Mouse (Mus musculus) kidney, adult 10 weeks (tissue): ENCODE measurements around the gene E130218I03Rik. TPM values are rescaled to one million over a fixed set of nuclear protein-coding genes. Genes with fewer than 3 reads are reported as not detected.

Experiments
- polyA plus RNA-seq: library from polyadenylated mRNA; stranded (reverse); fragments of 350-450 nt; fragmentation: Illumina TruSeq; extraction: RNeasy Lipid Tissue Mini Kit (QIAGEN cat#74804); gene quantifications from one replicate; pipeline ENCODE4 v1.2.3, GENCODE M21; 2014; ENCODE audit warnings: low read depth, low replicate concordance

E130218I03Rik gene
- polyA plus RNA-seq, result not detected

DNA sequence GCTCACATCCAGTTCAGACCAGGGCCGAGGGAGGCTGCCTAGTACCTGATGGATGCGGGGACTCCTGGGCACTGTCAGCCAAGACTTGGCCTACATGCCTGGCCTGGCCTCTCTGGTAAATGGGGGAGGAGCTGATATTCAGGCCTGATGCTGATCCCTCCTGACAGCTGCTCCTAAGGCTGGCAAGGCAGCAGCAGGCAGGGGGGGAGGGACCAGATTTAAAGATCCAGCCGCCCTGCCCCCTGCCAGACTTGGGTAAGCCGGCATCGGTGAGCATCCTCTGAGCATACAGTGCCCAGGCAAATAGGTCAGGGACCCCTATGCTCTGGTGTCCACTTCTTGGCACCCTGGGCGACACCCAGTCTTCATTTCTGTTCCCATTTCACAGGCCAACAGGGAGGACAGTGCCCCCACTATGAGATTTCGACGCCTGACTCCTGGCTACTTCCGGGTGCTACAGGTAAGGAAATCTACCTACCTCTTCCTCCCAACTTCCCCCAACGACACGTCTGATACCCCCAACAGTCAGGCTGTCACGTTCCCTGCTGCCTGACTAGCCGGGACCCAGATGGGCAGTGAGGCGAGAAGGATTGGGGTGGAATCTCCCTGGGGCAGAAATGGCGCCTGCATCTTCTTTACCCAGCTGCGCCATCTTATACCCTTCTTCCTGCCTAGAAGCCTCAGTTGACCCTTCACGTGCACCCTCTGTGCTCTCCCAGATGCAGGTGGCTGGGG is at the start of gene E130218I03Rik:
Gene E130218I03Rik, plus strand, starts transcription at position 147 of the 735 bp plus-strand sequence.

DNA sequence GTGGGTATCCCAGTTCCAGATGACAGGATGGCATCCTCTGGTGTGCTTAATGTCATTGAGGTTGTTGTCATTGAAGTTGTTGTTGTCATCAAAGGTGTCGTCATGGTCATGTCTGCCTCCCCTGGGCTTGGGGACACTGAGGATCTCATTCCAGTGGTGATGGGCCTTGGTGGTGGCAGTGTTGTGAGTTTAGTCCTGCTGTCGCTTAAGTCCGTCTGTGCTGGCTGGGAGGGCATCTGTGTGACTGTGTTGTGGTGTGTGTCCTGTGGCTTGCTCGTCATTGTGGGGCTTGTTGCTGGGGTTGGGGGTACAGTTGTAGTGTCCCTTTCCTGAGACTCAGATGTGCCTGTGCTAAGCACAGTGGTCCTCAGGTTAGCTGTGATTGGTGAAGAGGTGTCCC is 40.6 kb upstream of the E130218I03Rik start, which contains the start of gene Gm7534:
Gene Gm7534, minus strand, starts transcription at position 101 of the 400 bp plus-strand sequence.

DNA sequence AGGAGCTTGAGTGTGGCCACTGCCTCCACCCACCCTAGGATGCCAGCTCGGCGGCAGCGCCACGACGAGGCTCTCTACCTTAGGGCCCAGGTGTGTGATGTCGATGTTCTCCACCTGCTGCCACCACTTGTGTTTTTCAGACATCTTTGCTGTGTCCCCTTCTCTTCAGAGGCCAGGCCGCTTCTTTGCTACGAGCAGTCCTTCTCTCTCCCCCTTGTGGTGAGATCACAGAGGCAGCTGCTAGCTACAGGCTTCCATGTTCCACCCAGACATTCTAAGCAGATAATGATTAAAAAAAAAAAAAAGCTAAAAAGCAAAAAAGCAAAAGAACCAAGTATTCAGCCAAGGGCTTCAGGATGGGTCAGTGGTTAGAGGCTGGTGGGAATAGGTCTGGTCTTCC is 16.3 kb upstream of the E130218I03Rik start, which contains the start of gene Catsper4:
Gene Catsper4, minus strand, starts transcription at position 190 of the 400 bp plus-strand sequence.

DNA sequence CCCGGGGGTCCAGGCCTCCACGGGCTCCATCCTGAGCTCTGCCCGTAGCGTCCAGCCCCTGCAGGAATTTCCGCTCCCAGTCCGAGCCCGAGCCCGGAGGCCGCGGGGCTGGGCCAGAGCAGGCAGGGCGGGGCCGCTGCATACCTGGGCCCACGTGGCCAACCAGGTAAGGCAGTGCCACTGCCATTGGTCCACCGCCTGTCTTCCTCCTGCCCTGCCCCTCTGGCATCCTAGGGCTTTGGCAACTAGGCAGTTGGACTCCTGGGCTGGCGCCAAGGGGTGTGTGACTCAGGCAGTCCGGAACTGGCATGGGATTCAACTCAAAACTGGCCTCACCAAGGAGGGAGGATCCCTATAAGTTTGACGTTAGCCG is 5.2 kb upstream of the E130218I03Rik start, which contains the start of gene Cnksr1:
Gene Cnksr1, minus strand, starts transcription at position 121 of the 373 bp plus-strand sequence.

DNA sequence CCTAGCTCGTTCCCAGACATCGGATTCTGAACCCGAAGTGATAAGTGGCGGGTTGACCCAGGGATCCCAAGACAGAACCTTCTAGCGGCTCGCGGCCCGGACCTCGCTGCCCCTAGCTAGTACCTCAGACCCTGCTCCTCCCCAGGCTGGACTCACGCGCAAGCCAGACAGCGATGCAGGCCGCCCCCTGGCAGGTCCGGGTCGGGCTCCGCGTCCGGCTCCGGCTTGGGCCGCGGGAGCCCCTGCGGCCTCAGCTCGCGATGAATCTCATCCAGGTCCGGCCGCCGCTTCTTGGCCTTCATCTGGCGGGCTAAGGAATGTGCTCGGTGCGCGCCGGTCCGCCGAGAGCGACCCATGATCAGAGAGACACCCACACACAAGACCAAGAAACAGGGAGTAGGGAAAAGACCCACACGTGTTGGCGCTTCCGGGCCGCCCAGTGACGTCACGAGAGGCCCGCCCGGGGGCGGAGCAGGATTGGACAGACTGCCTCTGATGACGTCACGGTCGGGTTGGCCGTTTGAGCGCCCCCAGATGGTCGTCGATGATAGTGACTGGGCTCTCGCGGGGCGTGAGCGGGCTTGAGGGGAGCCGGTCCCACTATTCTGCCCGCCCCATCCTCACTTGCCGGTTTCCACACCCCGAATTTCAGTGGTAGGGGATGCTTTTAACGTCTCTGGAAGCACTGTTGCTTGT is 1.8 kb downstream of the E130218I03Rik start, which contains the start of gene Zfp593:
Gene Zfp593, minus strand, starts transcription at position 445 of the 696 bp plus-strand sequence.

DNA sequence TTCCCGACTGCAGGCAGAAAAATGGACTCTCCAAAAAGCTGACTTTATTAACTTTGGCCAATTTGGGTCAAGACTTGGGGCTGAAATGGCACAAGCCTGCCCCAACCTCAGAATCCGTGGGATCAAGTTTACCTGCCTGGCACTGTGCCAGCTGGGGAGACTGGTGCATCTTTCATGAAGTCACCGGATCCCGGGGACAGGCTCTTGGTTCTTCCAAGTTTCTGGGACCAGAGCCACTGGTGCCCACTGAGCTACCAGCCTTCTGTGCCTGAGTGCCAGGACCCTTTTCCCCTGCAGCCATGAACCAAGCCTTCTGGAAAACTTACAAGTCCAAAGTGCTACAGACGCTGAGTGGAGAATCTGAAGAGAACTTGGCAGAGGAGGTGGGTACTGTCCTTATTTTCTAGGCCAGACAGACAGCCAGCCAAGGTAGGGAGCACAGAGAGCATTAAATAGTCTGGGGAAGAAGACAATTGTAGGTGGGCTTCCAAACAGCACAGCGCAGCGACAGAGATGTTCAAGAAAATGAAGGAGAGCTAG is 3.3 kb downstream of the E130218I03Rik start, which contains the start of gene Gm30191:
Gene Gm30191, plus strand, starts transcription at position 217 of the 540 bp plus-strand sequence.

DNA sequence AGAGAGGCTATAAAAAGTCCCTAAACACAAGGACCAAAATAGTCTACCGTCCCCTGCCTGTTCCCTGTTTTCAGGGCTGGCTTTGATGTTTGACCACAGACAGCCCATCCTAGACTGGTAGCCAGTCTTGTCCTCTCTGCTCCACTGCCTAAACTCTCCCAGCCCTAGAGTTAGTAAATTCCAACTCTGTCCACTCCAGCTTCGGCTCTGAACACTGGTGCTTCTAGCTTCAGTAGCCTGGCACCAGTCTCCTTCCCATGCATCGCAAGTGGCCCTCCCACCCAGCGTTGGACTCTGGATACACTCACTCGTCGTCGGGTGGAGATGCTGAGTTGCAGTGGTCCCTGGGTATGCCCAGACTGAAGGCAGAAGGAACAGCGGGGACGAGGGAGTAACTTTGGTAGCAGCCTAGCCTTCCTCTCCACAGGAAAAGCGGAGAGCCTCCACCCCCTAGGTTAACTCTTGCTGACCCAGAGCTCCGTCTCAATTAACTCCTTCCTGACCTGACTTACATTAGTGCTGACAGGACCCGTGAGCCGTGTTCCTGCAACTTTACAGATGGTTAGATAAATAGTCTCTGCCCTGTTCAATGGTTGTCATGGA is 10.4 kb downstream of the E130218I03Rik start, which contains the start of gene Grrp1:
Gene Grrp1, minus strand, starts transcription at position 385 of the 603 bp plus-strand sequence.

DNA sequence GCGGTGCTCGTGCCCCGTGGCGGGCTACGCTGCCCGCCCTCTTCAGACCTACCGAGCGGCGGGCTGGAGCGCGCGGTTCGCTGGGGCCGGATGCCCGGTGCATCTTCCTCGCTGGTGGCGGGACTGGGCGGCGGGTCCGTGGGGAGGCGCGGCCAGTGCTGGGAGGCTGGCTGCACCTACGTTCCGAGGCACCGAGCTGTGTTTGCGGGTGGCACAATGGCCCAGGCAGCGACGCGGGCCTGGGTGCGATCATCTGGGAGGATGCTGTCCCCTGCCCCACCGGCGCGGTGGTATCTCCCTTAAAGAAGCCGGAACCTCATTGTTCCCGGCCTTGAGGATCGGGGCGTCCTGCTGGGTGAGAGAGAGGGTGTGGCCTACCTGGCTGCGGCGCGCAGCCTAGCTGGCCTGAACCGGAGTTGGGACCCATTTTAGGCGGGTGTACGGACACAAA is 44.1 kb downstream of the E130218I03Rik start, which contains the start of gene Pdik1l:
Gene Pdik1l, minus strand, starts transcription at position 321 of the 451 bp plus-strand sequence.

Other genes starting within 250 kb of the E130218I03Rik start
- gene Dhdds, start 242.7 kb upstream of the E130218I03Rik start, polyA plus RNA-seq, result 19.4 TPM
- gene Lin28a, start 224.8 kb upstream of the E130218I03Rik start, polyA plus RNA-seq, result not detected
- not detected for gene Zfp683, start 189.8 kb upstream of the E130218I03Rik start, polyA plus RNA-seq
- not detected for gene Crybg2, start 182.8 kb upstream of the E130218I03Rik start, polyA plus RNA-seq
- 15.0 TPM for gene Cd52, start 148.6 kb upstream of the E130218I03Rik start, polyA plus RNA-seq
- gene Ubxn11, start 141.1 kb upstream of the E130218I03Rik start, polyA plus RNA-seq, result 0.53 TPM
- 1.0 TPM for gene Sh3bgrl3, start 114.9 kb upstream of the E130218I03Rik start, polyA plus RNA-seq
- 9.9 TPM for gene Cep85, start 56.5 kb upstream of the E130218I03Rik start, polyA plus RNA-seq
- not detected for gene Gm7534, start 40.7 kb upstream of the E130218I03Rik start, polyA plus RNA-seq
- not detected for gene Catsper4, start 16.3 kb upstream of the E130218I03Rik start, polyA plus RNA-seq
- 0.65 TPM for gene Cnksr1, start 5.3 kb upstream of the E130218I03Rik start, polyA plus RNA-seq
- gene Zfp593, start 1.9 kb downstream of the E130218I03Rik start, polyA plus RNA-seq, result not detected
- gene Gm30191, start 3.3 kb downstream of the E130218I03Rik start, polyA plus RNA-seq, result not detected
- gene Grrp1, start 10.4 kb downstream of the E130218I03Rik start, polyA plus RNA-seq, result not detected
- gene Pdik1l, start 44.2 kb downstream of the E130218I03Rik start, polyA plus RNA-seq, result 16.7 TPM
- 6.7 TPM for gene Trim63, start 71.5 kb downstream of the E130218I03Rik start, polyA plus RNA-seq
- 9.1 TPM for gene Slc30a2, start 99.5 kb downstream of the E130218I03Rik start, polyA plus RNA-seq
- 0.08 TPM for gene Extl1, start 140.2 kb downstream of the E130218I03Rik start, polyA plus RNA-seq
- gene Pafah2, start 152.7 kb downstream of the E130218I03Rik start, polyA plus RNA-seq, result 47.8 TPM
- 55.3 TPM for gene Stmn1, start 224.7 kb downstream of the E130218I03Rik start, polyA plus RNA-seq